ENCODE assay signal across 9 mouse cellular contexts in the genomic region with DNA sequence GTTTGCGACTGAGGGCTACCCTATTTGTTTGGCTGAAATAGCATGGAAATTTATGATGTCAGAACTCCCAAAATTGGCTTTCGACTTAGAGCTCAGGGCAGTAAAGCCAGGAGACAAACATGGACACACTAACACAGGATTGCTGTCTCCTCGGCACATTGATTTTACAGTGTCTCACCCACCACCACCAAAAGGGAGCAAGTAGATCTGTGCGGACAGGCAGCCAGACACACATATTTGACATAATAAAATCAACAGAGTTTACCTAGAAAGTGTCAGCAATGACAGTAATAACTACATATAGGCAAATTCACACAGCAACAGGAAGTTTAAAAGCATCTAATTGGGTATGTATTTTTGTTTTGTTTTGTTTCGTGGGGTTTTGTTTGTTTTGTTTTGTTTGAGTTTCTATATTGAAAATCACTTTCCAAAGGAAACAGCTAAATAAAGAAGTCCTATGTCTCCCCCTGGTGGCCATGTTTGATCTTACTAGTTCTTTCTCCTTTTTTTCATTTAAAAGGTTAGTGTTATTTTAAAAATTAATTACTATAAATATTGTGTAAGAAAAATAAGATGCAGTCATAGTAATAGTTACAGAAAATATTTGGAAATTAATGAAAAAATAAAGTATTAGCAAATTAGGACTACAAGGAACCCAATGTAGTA.
DNase-seq lines count a peak whose midpoint lies in the region.
"Had no signal": no experiment of that assay in that cellular context is flagged by ENCODE, and none has a peak within 500 bp of the region (broad histone marks: within the 10 kb centered on the region; RNA-seq: fewer than 3 reads in every experiment).

No protein-coding gene starts in this region.

- H3K9me3 ChIP-seq in embryonic facial prominence, embryonic 10.5 days: no peaks in the 10 kb centered on the region
- H3K9me3 ChIP-seq: heart, embryonic 15.5 days had no signal

- DNase-seq in adrenal gland, postnatal 14 days: peak; percentile 69
- no peak for DNase-seq in adrenal gland, adult 8-10 months
- DNase-seq in left cerebral cortex, adult 11 months (ENCODE audit: low spot score): peak; percentile 26
- no peak for DNase-seq in left cerebral cortex, postnatal 36 days (ENCODE audit: low spot score in 2 of 2)
- peak; percentile 84 for DNase-seq in NIH3T3 (ENCODE audit: low read depth)
- DNase-seq in embryonic facial prominence, embryonic 10.5 days (ENCODE audit: low spot score): peak; percentile 24
- peak; percentile 53 for DNase-seq in left cerebral cortex, postnatal 4 days
- peak; percentile 52 for DNase-seq in telencephalon, adult 2 months (ENCODE audit: low read depth, low spot score)

- H3K27ac ChIP-seq in embryonic facial prominence, embryonic 10.5 days (replicated peaks): no peak overlapping the region
- H3K27ac ChIP-seq: heart, embryonic 15.5 days had no signal

- H3K4me3 ChIP-seq in embryonic facial prominence, embryonic 10.5 days: no peak overlapping the region
- H3K4me3 ChIP-seq: heart, embryonic 15.5 days had no signal

- no peaks in the 10 kb centered on the region for H3K4me1 ChIP-seq in embryonic facial prominence, embryonic 10.5 days
- H3K4me1 ChIP-seq: heart, embryonic 15.5 days had no signal

- no peaks in the 10 kb centered on the region for H3K36me3 ChIP-seq in embryonic facial prominence, embryonic 10.5 days (replicated peaks)
- H3K36me3 ChIP-seq: heart, embryonic 15.5 days had no signal

- intact Hi-C loops in left cerebral cortex, postnatal 36 days (cut with DNase I): loop anchor here (2.0 to 5.0 kb wide), 3 partner anchors 137 to 268 kb away; no protein-coding TSS in a partner anchor
- intact Hi-C loops in left cerebral cortex, postnatal 4 days (cut with DNase I): loop anchor here (2.0 to 5.0 kb wide), 2 partner anchors 137 to 268 kb away; no protein-coding TSS in a partner anchor

- WGBS in embryonic facial prominence, embryonic 10.5 days: 70% methylated on average over 5 of the region's 5 CpGs

- no peaks in the 10 kb centered on the region for H3K27me3 ChIP-seq in embryonic facial prominence, embryonic 10.5 days (replicated peaks; ENCODE audit: low read depth, poor library complexity, severe bottlenecking)
- H3K27me3 ChIP-seq: heart, embryonic 15.5 days had no signal

Comparison
In these comparisons a context has a peak if more than half of its experiments do, and no peak if none do; other contexts are left out.
1. DNase-seq: peak in adrenal gland, postnatal 14 days (single experiment), left cerebral cortex, adult 11 months (single experiment), NIH3T3 (single experiment), embryonic facial prominence, embryonic 10.5 days (single experiment), left cerebral cortex, postnatal 4 days (single experiment) and telencephalon, adult 2 months (single experiment); none in adrenal gland, adult 8-10 months (single experiment) and left cerebral cortex, postnatal 36 days (0 of 2).